Mouse (Mus musculus) ES-Bruce4 (cell line): ENCODE data around the gene Ewsr1.

ENCODE experiments used
- CTCF ChIP-seq: IDR thresholded peaks from one replicate; pipeline ENCODE4 v1.8.1; 2011; ENCODE audit warnings: low read depth, low read length
- EP300 ChIP-seq: IDR thresholded peaks from 2 replicates; pipeline ENCODE4 v1.6.1; 2011; ENCODE audit warnings: low read depth, low read length; ENCODE audit not compliant: insufficient read depth
- POLR2A ChIP-seq: IDR thresholded peaks from one replicate; pipeline ENCODE4 v1.8.1; 2011; ENCODE audit warnings: low read length; ENCODE audit not compliant: insufficient read depth

DNA sequence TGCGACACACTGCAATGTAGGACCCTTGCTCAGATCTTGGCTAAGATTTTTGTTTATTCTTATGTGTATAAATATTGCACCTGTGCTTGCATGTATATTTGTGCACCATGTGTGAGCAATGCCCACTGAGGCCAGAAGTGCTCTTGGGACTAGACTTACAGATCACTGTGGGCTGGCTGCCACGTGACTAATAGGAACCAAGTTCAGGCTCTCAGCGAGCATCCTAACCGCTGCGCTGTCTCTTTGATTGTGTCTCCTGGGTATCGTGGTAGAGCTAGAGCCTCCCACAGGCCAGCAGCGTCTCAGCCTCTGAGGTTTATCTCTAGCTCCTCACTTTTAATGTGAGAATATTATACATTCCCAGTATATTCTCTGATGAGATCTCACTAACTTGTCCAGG, 14.6 kb upstream of the Ewsr1 start:
- TF ChIP-seq CTCF (no peak), POLR2A (no peak), EP300 (no peak)
